Mouse (Mus musculus): ENCODE data around the gene Narf. TPM values are rescaled to one million over a fixed set of nuclear protein-coding genes. Genes with fewer than 3 reads are reported as not detected.

The Narf gene
- polyA plus RNA-seq, 1 experiment from 2014 or later = 65.0 TPM

DNA sequence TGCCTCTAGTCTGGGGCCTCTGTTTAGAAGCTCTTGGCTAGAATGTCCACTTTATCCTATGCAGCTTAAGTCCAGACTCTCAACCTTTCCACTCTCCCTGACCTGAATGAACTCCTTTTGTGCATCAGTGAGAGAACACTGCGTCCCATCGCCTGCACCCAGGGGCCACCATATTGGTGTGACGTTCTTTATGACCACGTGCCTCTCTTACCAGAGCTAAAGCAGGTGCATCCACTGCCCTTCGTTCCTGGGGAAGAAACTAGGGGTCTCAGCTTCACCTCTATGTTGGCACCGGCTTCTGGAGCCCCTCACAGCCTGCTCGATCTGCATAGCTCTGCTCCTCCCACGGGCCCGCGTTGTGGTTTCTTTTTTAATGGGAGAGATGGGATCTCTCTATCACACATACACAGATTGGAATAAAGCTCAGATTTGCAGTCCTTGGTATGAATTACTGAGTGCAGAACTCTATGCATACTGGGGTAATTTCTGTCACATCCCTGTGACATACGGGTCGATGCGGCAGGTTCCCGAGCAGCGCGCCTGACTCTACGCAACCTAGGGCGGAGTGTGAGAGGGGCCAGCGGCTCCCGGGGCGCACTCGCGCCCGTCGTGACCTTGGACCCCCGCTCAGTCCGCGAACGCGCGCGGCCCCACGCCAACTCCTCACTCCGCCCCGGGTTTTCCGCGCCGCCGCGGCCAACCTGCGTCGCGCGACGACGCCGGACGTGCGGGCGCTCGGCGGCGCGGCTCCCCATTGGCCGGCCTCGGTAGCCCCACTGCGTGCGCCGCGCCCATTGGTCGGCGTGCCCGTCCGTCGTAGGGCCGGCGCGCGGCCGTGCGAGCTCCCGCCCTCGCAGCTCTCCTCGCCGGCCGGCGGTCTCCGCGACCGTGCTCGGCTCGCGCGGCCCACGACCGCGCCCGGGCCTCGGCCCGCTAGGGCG lies 22.4 kb downstream of the Narf start, which contains the start of gene Foxk2:
TSS of gene Foxk2 (plus strand) at position 831 of the 941 bp plus-strand sequence.
- Histone ChIP-seq H3K27me3 (no peaks in the 10 kb centered on the region), H3K36me3 (replicated peaks) (peaks cover 50% of the 10 kb centered on the region), H3K9ac (peak within 1 kb of the TSS; percentile 99), H3K27ac (peak within 1 kb of the TSS; percentile 88), H3K9me3 (no peaks in the 10 kb centered on the region), H3K4me3 (replicated peaks) (peak within 1 kb of the TSS; percentile 100), H3K4me1 (peaks cover 20% of the 10 kb centered on the region), H3K4me2 (peak within 1 kb of the TSS; percentile 95)
- WGBS = under 1% methylated on average over 64 of the region's 91 CpGs
- ATAC-seq (ENCODE audit: low FRiP score) = peak; percentile 97

DNA sequence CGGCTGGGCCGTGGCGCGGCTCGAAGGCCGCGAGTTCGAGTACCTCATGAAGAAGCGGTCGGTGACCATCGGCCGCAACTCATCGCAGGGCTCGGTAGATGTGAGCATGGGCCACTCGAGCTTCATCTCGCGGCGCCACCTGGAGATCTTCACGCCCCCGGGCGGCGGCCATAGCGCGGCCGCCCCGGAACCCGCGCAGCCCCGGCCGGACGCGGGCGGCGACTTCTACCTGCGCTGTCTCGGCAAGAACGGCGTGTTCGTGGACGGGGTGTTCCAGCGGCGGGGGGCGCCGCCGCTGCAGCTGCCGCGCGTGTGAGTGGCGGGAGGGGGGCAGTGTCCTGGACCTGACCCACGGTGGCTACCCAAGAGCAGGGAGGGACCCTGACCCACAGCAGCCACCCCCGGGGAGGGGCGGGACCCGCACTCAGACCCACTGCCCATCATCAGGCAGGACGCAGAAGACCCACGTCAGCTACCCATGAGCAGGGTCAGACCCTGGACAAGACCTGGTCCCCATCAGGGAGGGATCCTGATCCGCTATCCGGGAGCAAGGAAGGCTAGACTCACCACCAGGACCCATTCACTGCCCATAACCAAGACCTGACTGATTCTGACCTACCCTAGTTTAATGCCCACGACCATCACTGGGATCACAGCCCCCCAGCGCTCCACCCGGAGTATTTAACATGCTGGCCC lies 23.3 kb downstream of the Narf start:
- Histone ChIP-seq H3K9me3 (no peaks in the 10 kb centered on the region), H3K27me3 (no peaks in the 10 kb centered on the region), H3K4me1 (peaks cover 20% of the 10 kb centered on the region), H3K9ac (peak overlapping the region; percentile 99), H3K36me3 (replicated peaks) (peaks cover 48% of the 10 kb centered on the region), H3K4me3 (replicated peaks) (peak overlapping the region; percentile 100), H3K27ac (peak overlapping the region; percentile 75), H3K4me2 (peak overlapping the region; percentile 95)
- 0 out of 2 replicates have a peak, but pooled peaks have one; percentile 0 for ATAC-seq (ENCODE audit: low FRiP score)
- WGBS = under 1% methylated on average over 41 of the region's 60 CpGs

DNA sequence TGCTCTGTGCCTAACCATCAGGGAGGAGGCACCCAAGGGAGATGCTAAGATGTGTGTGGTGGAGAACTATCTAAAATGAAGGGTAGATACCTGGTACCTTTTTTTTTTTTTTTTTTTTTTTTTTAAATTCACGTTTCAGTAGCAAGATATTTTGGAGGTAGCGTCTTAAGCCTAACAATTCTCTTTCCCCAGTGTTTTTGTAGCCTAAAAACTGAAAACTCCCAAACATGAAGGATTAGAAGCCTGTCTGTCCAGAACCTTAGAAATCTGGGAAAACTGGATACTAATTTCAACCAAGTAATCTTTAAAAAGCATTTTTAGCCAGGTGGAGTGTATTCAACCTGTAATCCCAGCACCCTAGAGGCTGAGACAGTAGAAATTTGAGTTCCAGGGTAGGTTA lies 24.0 kb downstream of the Narf start:
- Histone ChIP-seq H3K4me1 (peaks cover 20% of the 10 kb centered on the region), H3K4me2 (peak overlapping the region; percentile 95), H3K4me3 (replicated peaks) (peak overlapping the region; percentile 100), H3K27ac (no peak overlapping the region), H3K36me3 (replicated peaks) (peaks cover 47% of the 10 kb centered on the region), H3K27me3 (no peaks in the 10 kb centered on the region), H3K9ac (peak overlapping the region; percentile 99), H3K9me3 (no peaks in the 10 kb centered on the region)
- no peak for ATAC-seq (ENCODE audit: low FRiP score)
- WGBS = 48% methylated on average over 2 of the region's 2 CpGs

DNA sequence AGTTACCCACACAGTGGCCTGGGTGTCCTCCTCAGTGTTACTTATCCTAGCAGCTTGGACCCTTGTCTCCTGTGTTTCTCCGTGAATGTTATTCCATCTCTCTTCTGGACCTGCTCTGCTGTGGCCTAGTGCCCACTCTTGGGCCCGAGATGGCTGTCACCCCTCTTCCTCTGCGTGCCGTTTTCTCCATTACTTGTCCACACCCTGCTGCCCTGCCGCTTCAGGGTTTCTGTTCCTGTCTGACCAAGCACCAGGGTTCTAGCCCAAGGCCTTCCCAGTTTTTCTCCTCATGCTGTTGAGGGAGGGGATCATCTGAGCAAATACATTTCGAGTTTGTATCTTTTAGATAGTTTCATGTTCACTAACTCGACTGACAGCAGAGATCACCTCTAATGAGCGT lies 40.5 kb downstream of the Narf start:
- no peak overlapping the region for H3K4me2 ChIP-seq
- H3K36me3 ChIP-seq (replicated peaks) = peaks cover 17% of the 10 kb centered on the region
- ATAC-seq (ENCODE audit: low FRiP score) = no peak
- 93% methylated on average over 8 of the region's 8 CpGs for WGBS
- H3K27ac ChIP-seq = no peak overlapping the region
- H3K4me3 ChIP-seq (replicated peaks) = no peak overlapping the region
- no peaks in the 10 kb centered on the region for H3K4me1 ChIP-seq
- H3K27me3 ChIP-seq = no peaks in the 10 kb centered on the region
- H3K9me3 ChIP-seq = no peaks in the 10 kb centered on the region
- H3K9ac ChIP-seq = no peak overlapping the region

DNA sequence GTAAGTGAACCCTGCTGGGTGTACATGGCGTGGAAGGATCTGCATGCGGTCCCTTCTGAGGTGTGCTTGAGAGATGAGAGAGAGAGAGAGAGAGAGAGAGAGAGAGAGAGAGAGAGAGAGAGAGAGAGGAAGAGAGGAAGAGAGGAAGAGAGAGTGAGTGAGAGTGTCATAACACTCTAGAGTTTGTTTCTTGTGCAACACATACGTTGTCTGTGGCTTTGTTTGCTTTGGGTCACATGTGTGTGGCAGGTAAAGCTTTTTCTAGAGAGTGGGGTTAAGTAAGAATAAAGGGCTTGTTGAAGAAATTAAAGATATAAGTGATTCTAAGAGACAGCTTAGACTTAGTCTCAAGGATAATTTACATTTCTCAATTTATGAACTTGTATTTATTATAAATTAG lies 41.0 kb downstream of the Narf start:
- H3K27me3 ChIP-seq = no peaks in the 10 kb centered on the region
- no peaks in the 10 kb centered on the region for H3K4me1 ChIP-seq
- no peak overlapping the region for H3K4me3 ChIP-seq (replicated peaks)
- no peak for ATAC-seq (ENCODE audit: low FRiP score)
- 89% methylated on average over 3 of the region's 3 CpGs for WGBS
- H3K4me2 ChIP-seq = no peak overlapping the region
- peaks cover 15% of the 10 kb centered on the region for H3K36me3 ChIP-seq (replicated peaks)
- H3K9ac ChIP-seq = no peak overlapping the region
- H3K27ac ChIP-seq = no peak overlapping the region
- H3K9me3 ChIP-seq = no peaks in the 10 kb centered on the region

DNA sequence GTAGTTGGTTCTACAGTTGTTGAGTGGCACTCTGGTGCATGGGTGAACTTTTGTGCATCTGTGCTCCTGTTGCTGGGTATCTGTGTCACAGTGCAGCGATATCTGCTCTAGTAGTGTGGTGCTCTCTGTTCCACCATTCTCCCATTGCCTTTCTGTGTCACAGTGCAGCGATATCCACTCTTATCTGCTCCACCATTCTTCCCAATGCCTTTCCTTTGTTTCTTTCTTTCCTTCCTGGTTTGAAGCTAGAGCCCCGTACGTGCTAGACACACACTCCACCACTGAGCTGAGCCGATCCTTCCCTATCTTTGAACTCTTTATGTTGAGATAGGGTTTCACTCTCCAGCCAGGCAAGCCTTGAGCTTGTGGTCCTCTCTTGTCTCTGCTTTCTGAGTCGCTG lies 45.9 kb downstream of the Narf start:
- Histone ChIP-seq H3K4me3 (replicated peaks) (no peak overlapping the region), H3K4me2 (no peak overlapping the region), H3K9ac (no peak overlapping the region), H3K36me3 (replicated peaks) (peaks cover 30% of the 10 kb centered on the region), H3K27me3 (no peaks in the 10 kb centered on the region), H3K4me1 (no peaks in the 10 kb centered on the region), H3K27ac (no peak overlapping the region), H3K9me3 (no peaks in the 10 kb centered on the region)
- no peak for ATAC-seq (ENCODE audit: low FRiP score)
- WGBS = 86% methylated on average over 6 of the region's 6 CpGs

DNA sequence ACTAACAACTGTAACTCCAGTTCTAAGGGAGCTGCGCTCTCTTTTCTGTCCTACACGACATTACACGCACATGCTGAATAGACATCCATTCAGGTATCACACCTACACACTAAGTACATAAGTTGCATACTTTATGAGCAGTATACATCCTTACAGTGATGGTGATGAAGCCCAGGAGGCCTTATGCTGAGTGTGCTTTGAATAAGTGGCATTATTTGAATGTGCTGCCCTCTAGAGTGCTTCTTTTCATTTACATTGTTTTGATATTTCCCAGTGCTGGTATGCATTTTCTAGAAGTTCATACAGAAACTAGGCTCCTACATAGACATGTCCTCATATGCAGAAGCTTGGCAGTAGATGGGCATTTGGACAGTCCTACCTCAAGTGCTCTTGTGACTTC lies 52.8 kb downstream of the Narf start:
- no peaks in the 10 kb centered on the region for H3K9me3 ChIP-seq
- H3K4me2 ChIP-seq = no peak overlapping the region
- no peak overlapping the region for H3K4me3 ChIP-seq (replicated peaks)
- 94% methylated on average over 3 of the region's 3 CpGs for WGBS
- H3K4me1 ChIP-seq = no peaks in the 10 kb centered on the region
- no peak overlapping the region for H3K9ac ChIP-seq
- no peaks in the 10 kb centered on the region for H3K27me3 ChIP-seq
- peaks cover 79% of the 10 kb centered on the region for H3K36me3 ChIP-seq (replicated peaks)
- no peak for ATAC-seq (ENCODE audit: low FRiP score)
- no peak overlapping the region for H3K27ac ChIP-seq

DNA sequence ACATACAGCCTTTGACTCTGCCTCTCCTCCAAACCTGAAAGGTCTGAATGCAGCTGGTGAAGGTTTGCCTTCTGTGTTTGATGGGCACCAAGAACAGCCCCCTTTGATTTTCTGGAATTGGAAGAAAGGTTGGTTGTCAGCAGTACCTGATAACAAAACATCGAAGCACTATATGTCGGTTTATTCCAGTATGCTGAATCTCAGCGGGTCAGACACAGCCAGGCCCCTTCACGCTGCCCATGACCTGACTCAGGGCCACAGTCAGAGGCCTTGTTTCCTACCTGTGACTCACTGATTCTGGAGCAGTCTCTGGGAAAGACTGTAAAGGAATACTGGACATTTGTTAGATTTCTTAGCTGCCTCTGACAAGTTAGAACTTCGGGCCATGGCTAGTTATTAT lies 57.7 kb downstream of the Narf start:
- no peak for ATAC-seq (ENCODE audit: low FRiP score)
- 97% methylated on average over 5 of the region's 5 CpGs for WGBS
- Histone ChIP-seq H3K4me3 (replicated peaks) (no peak overlapping the region), H3K4me2 (no peak overlapping the region), H3K9ac (no peak overlapping the region), H3K4me1 (no peaks in the 10 kb centered on the region), H3K27ac (no peak overlapping the region), H3K9me3 (no peaks in the 10 kb centered on the region), H3K27me3 (no peaks in the 10 kb centered on the region), H3K36me3 (replicated peaks) (peaks cover 76% of the 10 kb centered on the region)

DNA sequence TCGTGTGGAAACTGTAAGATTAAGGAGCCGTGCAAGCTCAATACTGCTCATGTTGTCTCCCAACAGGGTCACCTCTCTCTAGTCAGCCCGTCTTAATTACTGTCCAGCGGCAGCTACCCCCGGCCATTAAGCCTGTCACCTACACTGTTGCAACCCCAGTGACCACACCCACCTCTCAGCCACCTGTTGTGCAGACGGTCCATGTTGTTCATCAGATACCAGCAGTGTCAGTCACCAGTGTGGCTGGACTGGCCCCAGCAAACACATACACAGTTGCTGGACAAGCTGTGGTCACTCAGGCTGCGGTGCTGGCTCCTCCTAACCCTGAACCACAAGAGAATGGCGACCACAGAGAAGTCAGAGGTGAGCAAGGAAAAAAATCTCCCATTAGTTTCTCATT lies 61.4 kb downstream of the Narf start:
- Histone ChIP-seq H3K27ac (no peak overlapping the region), H3K9me3 (no peaks in the 10 kb centered on the region), H3K36me3 (replicated peaks) (peaks cover 83% of the 10 kb centered on the region), H3K4me1 (no peaks in the 10 kb centered on the region), H3K9ac (no peak overlapping the region), H3K4me3 (replicated peaks) (no peak overlapping the region), H3K4me2 (no peak overlapping the region), H3K27me3 (no peaks in the 10 kb centered on the region)
- WGBS = 92% methylated on average over 8 of the region's 8 CpGs
- ATAC-seq (ENCODE audit: low FRiP score) = no peak

DNA sequence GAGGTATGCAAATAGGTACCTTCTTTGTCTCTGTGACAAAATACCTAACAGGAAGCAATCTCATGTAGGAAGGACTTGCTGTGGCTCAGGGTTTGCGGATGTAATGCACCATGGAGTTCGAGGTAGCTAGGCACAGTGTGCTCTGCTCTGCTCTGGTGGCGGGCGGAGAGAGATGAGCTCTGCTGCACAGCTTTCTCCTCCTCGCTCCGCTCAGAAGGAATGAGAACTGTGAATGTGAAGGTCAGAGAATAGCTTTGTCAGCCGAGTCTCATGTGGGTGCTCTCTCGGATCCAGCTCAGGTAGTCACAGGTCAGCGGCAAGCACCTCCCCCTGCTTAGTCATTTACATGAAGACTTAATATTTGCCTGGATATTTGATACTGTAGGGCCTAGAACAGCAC lies 63.2 kb downstream of the Narf start:
- Histone ChIP-seq H3K4me3 (replicated peaks) (no peak overlapping the region), H3K27me3 (no peaks in the 10 kb centered on the region), H3K4me2 (no peak overlapping the region), H3K27ac (no peak overlapping the region), H3K9me3 (no peaks in the 10 kb centered on the region), H3K36me3 (replicated peaks) (peaks cover 93% of the 10 kb centered on the region), H3K9ac (no peak overlapping the region), H3K4me1 (no peaks in the 10 kb centered on the region)
- 95% methylated on average over 9 of the region's 9 CpGs for WGBS
- ATAC-seq (ENCODE audit: low FRiP score) = no peak

DNA sequence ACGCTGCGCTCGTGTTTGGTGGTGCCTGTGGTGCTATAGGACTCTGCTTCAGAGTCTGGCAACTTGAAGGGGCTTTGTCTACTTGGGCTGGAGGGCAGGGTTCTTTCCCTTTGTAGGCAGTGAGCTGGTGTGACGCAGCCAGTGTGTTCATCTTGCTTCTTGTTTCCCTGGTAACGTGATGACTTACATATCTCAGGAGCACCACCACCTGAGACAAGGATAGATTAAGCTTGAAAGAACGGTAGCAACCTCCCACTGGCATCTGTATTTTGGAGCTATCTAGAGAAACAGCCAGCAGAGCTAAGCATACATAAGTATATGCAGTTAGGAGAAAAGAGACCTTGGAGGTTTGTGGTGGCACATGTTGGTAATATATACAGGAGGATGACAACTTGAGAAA lies 68.3 kb downstream of the Narf start:
- ATAC-seq (ENCODE audit: low FRiP score) = no peak
- Histone ChIP-seq H3K27me3 (no peaks in the 10 kb centered on the region), H3K36me3 (replicated peaks) (peaks cover 96% of the 10 kb centered on the region), H3K9ac (no peak overlapping the region), H3K9me3 (peaks cover 6% of the 10 kb centered on the region; the same call in 1 of the 2 replicates), H3K4me2 (no peak overlapping the region), H3K4me1 (no peaks in the 10 kb centered on the region), H3K27ac (no peak overlapping the region), H3K4me3 (replicated peaks) (no peak overlapping the region)
- WGBS = 94% methylated on average over 6 of the region's 6 CpGs
